Mouse (Mus musculus) bone marrow, adult 2 months (tissue): ENCODE data around the gene Gabrg3.

Experiments
- CTCF ChIP-seq: fragments of 200-500 bp; IDR thresholded peaks from 2 replicates; pipeline ENCODE4 v1.5.1; 2011; ENCODE audit warnings: low read length, control low read depth; ENCODE audit not compliant: control insufficient read depth, insufficient read depth
- POLR2A ChIP-seq: fragments of 200-500 bp; IDR thresholded peaks from 2 replicates; pipeline ENCODE4 v1.6.1; 2011; ENCODE audit warnings: low read depth, mild to moderate bottlenecking, control low read depth, low read length, borderline replicate concordance; ENCODE audit not compliant: control insufficient read depth

DNA sequence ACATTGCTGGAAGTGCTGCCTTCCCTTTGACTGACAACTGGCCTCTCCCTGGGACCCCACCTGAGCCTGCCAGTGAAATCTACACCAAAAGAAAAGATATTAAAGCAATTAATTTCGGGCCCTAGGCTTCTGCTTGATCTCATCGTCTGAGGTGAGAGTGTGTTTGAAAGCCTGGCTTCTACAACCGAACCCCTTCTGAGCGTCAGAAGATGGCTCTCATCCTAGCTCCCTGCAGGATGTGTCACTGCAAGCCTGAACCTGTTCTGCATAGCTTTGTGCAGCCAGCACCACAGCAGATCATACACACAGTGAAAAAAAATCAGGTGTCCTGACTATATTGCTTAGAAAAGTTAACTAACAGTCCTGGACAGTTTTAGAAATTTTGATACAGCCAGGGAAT is 618.8 kb downstream of the Gabrg3 start:
- TF ChIP-seq POLR2A (no peak), CTCF (no peak)
